Mouse (Mus musculus) lung, embryonic 16.5 days (tissue): ENCODE results near the gene Ankdd1a. TPM values are rescaled to one million over a fixed set of nuclear protein-coding genes. Genes with fewer than 3 reads are reported as not detected.

Experiments used
- ATAC-seq: fragments of 200-750 bp; cut with Nextera tagmentation; 2 replicates; pipeline ENCODE4 v1.8.0; 2017; ENCODE audit warnings: low read depth, mild to moderate bottlenecking, moderate library complexity
- H3K27ac ChIP-seq: fragments of 300-500 bp; sonication (generic); 2 replicates; pipeline ENCODE4 v1.5.1; 2014; ENCODE audit warnings: mild to moderate bottlenecking, control low read depth, low read length
- H3K27me3 ChIP-seq: fragments of 300-500 bp; sonication (generic); 2 replicates; pipeline ENCODE4 v1.6.1; 2014; ENCODE audit warnings: low read depth, low read length, mixed read lengths; ENCODE audit not compliant: control insufficient read depth, insufficient read depth
- H3K36me3 ChIP-seq: fragments of 300-500 bp; sonication (generic); 2 replicates; pipeline ENCODE4 v1.6.1; 2014; ENCODE audit warnings: low read length; ENCODE audit not compliant: control insufficient read depth, insufficient read depth
- H3K4me1 ChIP-seq: fragments of 300-500 bp; sonication (generic); replicated peaks from 2 replicates; pipeline ENCODE4 v1.6.1; 2014; ENCODE audit warnings: low read length, mixed read lengths; ENCODE audit not compliant: control insufficient read depth, insufficient read depth
- H3K4me2 ChIP-seq: fragments of 300-500 bp; sonication (generic); 2 replicates; pipeline ENCODE4 v1.6.1; 2014; ENCODE audit warnings: low read depth, low read length, control low read depth
- H3K4me3 ChIP-seq: fragments of 300-500 bp; sonication (generic); 2 replicates; pipeline ENCODE4 v1.5.1; 2014; ENCODE audit warnings: mild to moderate bottlenecking, low read length, control low read depth
- H3K9ac ChIP-seq: fragments of 300-500 bp; sonication (generic); 2 replicates; pipeline ENCODE4 v1.6.1; 2014; ENCODE audit warnings: low read length, control low read depth
- H3K9me3 ChIP-seq: fragments of 300-500 bp; sonication (generic); 2 replicates; pipeline ENCODE4 v1.6.1; 2016; ENCODE audit warnings: low read length; ENCODE audit not compliant: control insufficient read depth
- WGBS: fragments of 180-500 bp; shearing (Covaris S2); extraction: QIAGEN DNeasy Blood & Tissue Kit; methylation state at CpG from one replicate; pipeline ENCODE4 v1.1.7; 2014; 5-methylcytosine and 5-hydroxymethylcytosine counted together
- polyA plus RNA-seq: library from polyadenylated mRNA; unstranded; fragments of >200 nt; fragmentation: Nextera tagmentation; extraction: Ambion mirVana; gene quantifications from 2 replicates; pipeline ENCODE4 v1.2.1, GENCODE M21; 2015

Ankdd1a gene
- not detected in 2 replicates for polyA plus RNA-seq

DNA sequence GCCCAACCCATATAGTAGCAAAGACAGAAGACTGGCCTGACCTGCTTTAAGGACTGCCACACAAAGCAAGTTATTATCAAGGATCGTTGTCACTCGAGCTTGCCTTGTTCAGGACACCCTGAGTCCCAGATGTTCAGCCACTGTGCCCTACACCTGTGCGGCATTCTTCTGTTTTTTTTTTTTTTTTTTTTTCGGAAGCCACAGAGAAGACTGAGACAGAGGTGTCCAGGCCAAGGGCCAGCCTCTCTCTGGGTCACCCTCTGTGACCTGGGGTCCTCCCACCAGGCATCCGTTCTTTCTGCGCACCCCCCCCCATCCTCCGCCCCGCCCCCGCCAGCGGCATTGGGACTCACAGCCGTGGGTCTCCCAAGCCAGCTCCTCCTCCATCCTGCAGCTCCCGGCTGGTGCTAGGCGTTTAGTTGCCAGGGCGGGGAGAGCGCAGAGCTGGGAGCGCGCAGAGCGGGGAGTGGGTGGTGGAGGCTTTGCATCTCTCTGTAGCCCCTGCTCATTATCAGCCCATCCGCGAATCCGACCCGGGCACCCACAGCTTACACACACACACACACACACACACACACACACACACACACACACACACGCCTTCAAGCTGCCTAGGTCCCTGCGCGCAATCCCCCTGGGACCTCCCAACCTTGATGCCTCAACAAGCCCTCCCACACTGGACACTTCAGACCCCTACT, at the start of gene Ankdd1a:
Ankdd1a (minus strand) TSS at position 387 of the 698 bp plus-strand sequence.
- 8% methylated on average over 22 of the region's 25 CpGs for WGBS
- Histone ChIP-seq H3K36me3 (no peaks in the 10 kb centered on the region), H3K4me3 (peak within 1 kb of the TSS; percentile 27), H3K9ac (peak within 1 kb of the TSS; percentile 47), H3K27ac (no peak within 1 kb of the TSS), H3K27me3 (peaks cover 2% of the 10 kb centered on the region; the same call in 1 of the 2 replicates), H3K4me2 (peak within 1 kb of the TSS; percentile 54), H3K4me1 (peaks cover 4% of the 10 kb centered on the region; the same call in 1 of the 2 replicates), H3K9me3 (no peaks in the 10 kb centered on the region)
- ATAC-seq = peak; percentile 42

DNA sequence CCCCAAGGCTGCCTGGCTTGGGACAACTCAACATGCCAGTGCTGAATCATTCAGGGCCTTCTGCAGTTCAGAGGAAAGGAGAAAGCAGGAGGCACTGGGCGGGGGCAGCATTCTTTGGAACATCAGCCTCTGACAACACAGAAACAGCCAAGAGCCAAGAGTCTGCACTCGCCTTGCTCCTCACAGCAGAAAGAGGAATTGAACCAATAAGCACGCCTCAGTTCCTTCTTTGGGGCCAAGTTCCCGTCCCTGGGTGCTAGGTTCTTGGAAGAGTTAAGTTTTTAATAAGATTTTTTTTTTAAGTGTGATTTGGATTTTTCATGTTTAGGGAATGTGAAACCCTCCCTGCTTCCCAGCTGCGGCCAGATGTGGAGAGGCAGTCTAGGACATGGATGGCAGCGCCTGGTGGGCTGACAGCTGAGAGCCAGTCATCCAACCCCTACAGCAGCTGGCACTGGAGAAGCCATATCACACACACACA, 49.5 kb upstream of the Ankdd1a start:
- no peaks in the 10 kb centered on the region for H3K27me3 ChIP-seq
- peak overlapping the region; percentile 76 for H3K27ac ChIP-seq
- H3K9me3 ChIP-seq = no peaks in the 10 kb centered on the region
- 55% methylated on average over 6 of the region's 6 CpGs for WGBS
- no peak overlapping the region for H3K4me2 ChIP-seq
- peaks cover 15% of the 10 kb centered on the region; the same call in 1 of the 2 replicates for H3K36me3 ChIP-seq
- H3K4me3 ChIP-seq = no peak overlapping the region
- no peak overlapping the region for H3K9ac ChIP-seq
- peaks cover 18% of the 10 kb centered on the region for H3K4me1 ChIP-seq
- peak; percentile 85 for ATAC-seq

DNA sequence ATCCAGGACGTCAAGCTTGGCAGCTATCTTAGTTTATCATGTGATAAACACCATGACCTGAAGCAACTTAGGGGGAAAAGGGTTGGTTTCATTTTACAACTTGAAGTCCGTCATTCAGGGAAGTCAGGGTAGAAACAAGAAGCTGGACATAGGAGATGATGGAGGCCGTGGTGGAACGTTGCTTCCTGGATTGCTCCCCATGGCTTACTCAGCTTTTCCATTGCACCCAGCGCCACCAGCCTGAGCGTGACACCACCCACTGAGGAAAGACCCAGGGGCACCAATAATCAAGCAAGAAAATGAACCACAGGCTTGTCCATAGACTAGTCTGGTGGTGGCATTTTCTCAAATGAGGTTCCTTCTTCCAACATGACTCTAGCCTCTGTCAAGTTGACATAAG, 48.8 kb upstream of the Ankdd1a start:
- Histone ChIP-seq H3K4me2 (no peak overlapping the region), H3K9me3 (no peaks in the 10 kb centered on the region), H3K27me3 (no peaks in the 10 kb centered on the region), H3K4me1 (peaks cover 18% of the 10 kb centered on the region), H3K36me3 (peaks cover 15% of the 10 kb centered on the region), H3K9ac (no peak overlapping the region), H3K4me3 (no peak overlapping the region), H3K27ac (peak overlapping the region; percentile 76)
- whole genome bisulfite sequencing = 82% methylated on average over 6 of the region's 6 CpGs
- ATAC-seq = no peak

DNA sequence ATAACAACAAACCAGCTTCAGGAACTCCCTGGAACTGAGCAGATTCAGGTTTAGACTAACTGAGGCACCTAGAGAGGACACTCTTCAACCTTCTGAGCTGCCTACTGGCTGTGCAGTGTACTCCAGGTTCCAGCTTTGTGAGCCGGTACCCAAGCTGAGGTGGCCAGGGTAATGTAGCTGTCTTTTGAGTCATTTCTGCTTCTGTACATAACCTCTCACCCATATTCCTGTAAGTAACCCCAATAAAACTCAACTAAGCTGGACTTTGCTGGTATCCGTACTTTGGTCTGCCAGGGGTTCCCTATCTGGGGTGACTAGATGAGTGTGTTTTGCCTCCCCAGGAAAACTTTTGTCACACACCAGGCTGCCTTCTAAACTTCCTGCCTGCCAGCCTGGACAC, 44.7 kb upstream of the Ankdd1a start:
- no peak for ATAC-seq
- 96% methylated on average over 2 of the region's 2 CpGs for WGBS
- Histone ChIP-seq H3K36me3 (peaks cover 9% of the 10 kb centered on the region; the same call in 1 of the 2 replicates), H3K9me3 (no peaks in the 10 kb centered on the region), H3K27me3 (no peaks in the 10 kb centered on the region), H3K4me1 (peaks cover 14% of the 10 kb centered on the region), H3K4me3 (no peak overlapping the region), H3K27ac (no peak overlapping the region), H3K9ac (no peak overlapping the region), H3K4me2 (no peak overlapping the region)

DNA sequence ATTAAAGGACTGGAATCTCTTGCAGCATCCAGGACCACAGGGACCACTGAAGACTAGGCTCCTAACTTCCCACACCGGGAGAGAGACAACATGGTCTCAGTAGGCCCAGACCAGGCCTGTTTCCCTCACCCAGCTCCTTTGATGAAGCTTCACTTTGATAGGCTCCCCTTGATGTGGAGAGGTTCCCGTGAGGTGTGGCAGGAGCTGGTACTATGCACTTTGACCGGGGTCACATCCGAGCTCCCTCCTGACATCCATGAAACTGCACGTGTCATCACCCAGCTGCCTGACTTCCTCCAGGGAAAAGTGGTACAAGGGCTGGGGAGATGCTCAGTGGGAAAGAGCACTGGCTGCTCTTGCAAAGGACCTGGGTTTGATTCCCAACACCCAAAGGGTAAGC, 43.1 kb upstream of the Ankdd1a start:
- Histone ChIP-seq H3K36me3 (peaks cover 13% of the 10 kb centered on the region; the same call in 1 of the 2 replicates), H3K9me3 (no peaks in the 10 kb centered on the region), H3K9ac (no peak overlapping the region), H3K27me3 (no peaks in the 10 kb centered on the region), H3K4me3 (no peak overlapping the region), H3K4me1 (peaks cover 6% of the 10 kb centered on the region), H3K4me2 (no peak overlapping the region), H3K27ac (no peak overlapping the region)
- no peak for ATAC-seq
- WGBS = 88% methylated on average over 5 of the region's 5 CpGs

DNA sequence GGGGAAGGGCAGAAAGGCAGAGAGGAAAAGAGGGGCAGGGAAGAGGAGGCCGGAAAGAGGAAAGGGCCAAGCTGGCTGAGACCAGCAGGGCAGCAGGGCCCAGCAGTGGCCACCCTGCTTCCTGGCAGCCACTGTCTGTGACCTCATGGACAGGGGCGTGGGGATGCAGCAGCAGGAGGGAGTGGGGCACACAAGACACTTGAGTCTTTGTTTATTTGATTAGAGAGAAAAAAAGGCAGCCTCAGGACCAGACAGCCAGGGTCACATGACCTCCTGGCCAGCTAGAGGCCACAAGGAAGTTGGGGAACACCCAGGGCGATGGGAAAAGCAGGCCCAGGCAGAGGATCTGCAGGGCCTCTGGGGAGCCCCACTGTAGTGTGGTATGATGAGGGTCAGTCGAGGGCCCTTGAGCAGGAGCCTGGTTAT, 42.1 kb upstream of the Ankdd1a start:
- Histone ChIP-seq H3K36me3 (peaks cover 13% of the 10 kb centered on the region; the same call in 1 of the 2 replicates), H3K4me2 (no peak overlapping the region), H3K4me1 (peaks cover 6% of the 10 kb centered on the region), H3K27ac (no peak overlapping the region; the same call in 1 of the 2 replicates), H3K27me3 (no peaks in the 10 kb centered on the region), H3K9me3 (no peaks in the 10 kb centered on the region), H3K4me3 (no peak overlapping the region), H3K9ac (no peak overlapping the region)
- ATAC-seq = peak; percentile 77
- whole genome bisulfite sequencing = 17% methylated on average over 4 of the region's 4 CpGs

DNA sequence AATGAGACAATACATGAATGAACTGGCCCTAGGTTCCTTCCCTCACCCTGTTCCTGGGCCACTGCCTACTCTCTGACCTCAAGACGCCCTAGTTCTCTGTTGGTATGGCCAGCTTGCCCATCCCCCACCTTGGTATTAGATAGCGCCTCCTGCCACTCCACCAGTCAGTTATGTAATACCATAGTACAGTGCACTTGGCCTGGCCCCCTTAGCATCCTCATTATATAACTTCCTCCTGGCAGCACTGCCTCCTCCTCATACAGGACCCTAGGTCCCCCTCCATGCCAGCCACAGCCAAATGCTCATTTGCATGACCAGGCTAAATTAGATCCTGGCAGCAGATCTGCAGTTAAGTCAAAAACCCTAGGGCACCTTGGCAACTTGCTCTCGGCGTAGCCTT, 41.0 kb upstream of the Ankdd1a start:
- no peak for ATAC-seq
- no peak overlapping the region for H3K4me2 ChIP-seq
- H3K9me3 ChIP-seq = no peaks in the 10 kb centered on the region
- WGBS = 86% methylated on average over 4 of the region's 4 CpGs
- H3K4me3 ChIP-seq = no peak overlapping the region
- H3K27me3 ChIP-seq = no peaks in the 10 kb centered on the region
- H3K36me3 ChIP-seq = peaks cover 14% of the 10 kb centered on the region
- H3K9ac ChIP-seq = no peak overlapping the region
- H3K27ac ChIP-seq = no peak overlapping the region
- H3K4me1 ChIP-seq = peaks cover 6% of the 10 kb centered on the region

DNA sequence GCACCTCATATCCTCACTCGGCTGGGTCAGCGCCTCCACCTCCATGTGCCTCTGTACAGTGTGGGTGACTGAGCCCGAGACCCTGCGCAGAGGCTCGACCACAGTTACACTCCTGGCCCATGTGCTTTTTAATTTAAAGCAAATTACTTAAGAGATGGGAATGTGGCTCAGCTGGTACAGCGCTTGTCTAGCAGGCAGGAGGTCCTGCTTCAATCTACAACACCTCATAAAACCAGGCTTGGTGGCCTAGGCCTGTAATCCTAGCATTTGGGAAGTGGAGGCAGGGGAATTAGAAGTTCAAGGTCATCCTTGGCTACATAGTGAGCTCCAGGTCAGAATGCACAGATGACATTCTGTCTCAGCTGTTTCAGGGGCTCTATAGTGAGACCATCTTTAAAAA, 38.8 kb upstream of the Ankdd1a start:
- peaks cover 23% of the 10 kb centered on the region for H3K4me1 ChIP-seq
- H3K27me3 ChIP-seq = no peaks in the 10 kb centered on the region
- H3K9ac ChIP-seq = no peak overlapping the region
- no peak overlapping the region for H3K4me3 ChIP-seq
- H3K27ac ChIP-seq = no peak overlapping the region
- H3K36me3 ChIP-seq = peaks cover 15% of the 10 kb centered on the region
- no peaks in the 10 kb centered on the region for H3K9me3 ChIP-seq
- no peak for ATAC-seq
- no peak overlapping the region for H3K4me2 ChIP-seq
- 78% methylated on average over 6 of the region's 6 CpGs for WGBS

DNA sequence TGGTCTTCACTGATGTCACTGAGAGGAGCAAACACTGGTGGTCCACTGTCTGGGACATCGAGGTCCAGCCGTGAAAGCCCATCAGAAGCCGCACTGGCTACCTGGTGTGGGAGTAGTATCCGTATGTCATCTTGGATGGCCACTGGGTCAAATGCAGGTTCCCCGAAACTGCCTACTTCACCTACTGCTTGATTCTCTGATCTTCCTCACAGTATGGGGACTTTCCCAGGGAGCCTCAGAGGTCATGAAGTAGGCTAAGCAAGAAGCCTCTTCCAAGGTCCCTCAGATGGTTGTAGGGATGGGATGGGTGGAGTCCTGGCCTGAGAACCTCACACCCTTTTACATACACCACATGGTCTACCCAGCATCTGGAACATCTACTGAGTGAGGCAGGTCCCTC, 37.0 kb upstream of the Ankdd1a start:
- Histone ChIP-seq H3K4me2 (no peak overlapping the region), H3K4me1 (peaks cover 20% of the 10 kb centered on the region), H3K4me3 (no peak overlapping the region), H3K27ac (no peak overlapping the region), H3K9ac (no peak overlapping the region), H3K36me3 (peaks cover 13% of the 10 kb centered on the region), H3K9me3 (no peaks in the 10 kb centered on the region), H3K27me3 (no peaks in the 10 kb centered on the region)
- ATAC-seq = no peak
- WGBS = 95% methylated on average over 5 of the region's 5 CpGs
